Mouse (Mus musculus) hindbrain, embryonic 10.5 days (tissue): ENCODE measurements around the gene Slc22a18. TPM values are rescaled to one million over a fixed set of nuclear protein-coding genes. Genes with fewer than 3 reads are reported as not detected.

Experiments used
- DNase-seq: peaks from one replicate; pipeline ENCODE4 v3.0.0-alpha.2; 2017; ENCODE audit warnings: low spot score
- H3K27ac ChIP-seq: fragments of 300-500 bp; sonication (generic); 2 replicates; pipeline ENCODE4 v1.5.1; 2016; ENCODE audit warnings: mild to moderate bottlenecking, moderate library complexity
- H3K27me3 ChIP-seq: fragments of 300-500 bp; sonication (generic); 2 replicates; pipeline ENCODE4 v1.6.1; 2016; ENCODE audit warnings: mild to moderate bottlenecking; ENCODE audit not compliant: poor library complexity, insufficient read depth, severe bottlenecking
- H3K36me3 ChIP-seq: fragments of 300-500 bp; sonication (generic); 2 replicates; pipeline ENCODE4 v1.6.1; 2016; ENCODE audit warnings: mild to moderate bottlenecking, moderate library complexity
- H3K4me1 ChIP-seq: fragments of 300-500 bp; sonication (generic); replicated peaks from 2 replicates; pipeline ENCODE4 v1.6.1; 2016; ENCODE audit warnings: mild to moderate bottlenecking
- H3K4me3 ChIP-seq: fragments of 300-500 bp; sonication (generic); 2 replicates; pipeline ENCODE4 v1.5.1; 2016; ENCODE audit warnings: mild to moderate bottlenecking, moderate library complexity
- H3K9me3 ChIP-seq: fragments of 300-500 bp; sonication (generic); 2 replicates; pipeline ENCODE4 v1.6.1; 2016; ENCODE audit warnings: mild to moderate bottlenecking, moderate library complexity
- WGBS: fragments of 180-500 bp; shearing (Covaris S2); methylation state at CpG from one replicate; pipeline ENCODE4 v1.1.7; 2016; 5-methylcytosine and 5-hydroxymethylcytosine counted together
- polyA plus RNA-seq: library from polyadenylated mRNA; unstranded; fragments of >200 nt; fragmentation: Nextera tagmentation; extraction: Ambion mirVana; gene quantifications from 2 replicates; pipeline ENCODE4 v1.2.1, GENCODE M21; 2016

Gene Slc22a18
- polyA plus RNA-seq, 1 experiment from 2014 or later = 0.58 TPM

GRCm38 (mm10) chr7:143467714-143468113, 5.8 kb upstream of the Slc22a18 start:
- DNase-seq = no peak
- WGBS = 13% methylated on average over 6 of the region's 6 CpGs
- H3K9me3 ChIP-seq = peaks cover 14% of the 10 kb centered on the region; the same call in 1 of the 2 replicates
- peak overlapping the region; percentile 40; the same call in 1 of the 2 replicates for H3K27ac ChIP-seq
- no peak overlapping the region for H3K4me3 ChIP-seq
- peaks cover 48% of the 10 kb centered on the region for H3K4me1 ChIP-seq
- H3K36me3 ChIP-seq = no peaks in the 10 kb centered on the region
- peaks cover 51% of the 10 kb centered on the region for H3K27me3 ChIP-seq

DNA sequence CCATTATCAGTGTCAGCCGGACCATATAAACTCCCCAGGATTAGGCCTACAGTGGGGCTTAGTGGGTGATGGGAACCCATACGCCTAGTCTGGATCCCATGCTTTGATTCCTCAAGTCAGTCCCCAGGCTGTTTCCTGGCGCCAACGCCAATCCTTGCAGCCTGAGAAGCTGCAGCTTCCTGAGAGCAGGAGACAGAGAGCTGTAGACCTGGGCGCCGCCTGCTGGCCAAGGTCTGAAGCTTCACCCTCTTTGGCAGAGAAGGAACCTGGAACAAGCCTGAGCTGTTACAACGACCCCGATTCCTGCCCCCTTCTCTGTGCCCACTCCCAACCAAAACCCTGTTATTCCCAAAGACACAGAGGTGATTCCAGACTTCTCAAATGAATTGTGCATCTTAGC, 3.6 kb upstream of the Slc22a18 start:
- H3K9me3 ChIP-seq = peaks cover 2% of the 10 kb centered on the region; the same call in 1 of the 2 replicates
- no peak overlapping the region for H3K4me3 ChIP-seq
- peaks cover 37% of the 10 kb centered on the region for H3K27me3 ChIP-seq
- H3K36me3 ChIP-seq = no peaks in the 10 kb centered on the region
- H3K4me1 ChIP-seq = peaks cover 42% of the 10 kb centered on the region
- WGBS = 22% methylated on average over 8 of the region's 8 CpGs
- peak; percentile 81 for DNase-seq
- no peak overlapping the region for H3K27ac ChIP-seq

DNA sequence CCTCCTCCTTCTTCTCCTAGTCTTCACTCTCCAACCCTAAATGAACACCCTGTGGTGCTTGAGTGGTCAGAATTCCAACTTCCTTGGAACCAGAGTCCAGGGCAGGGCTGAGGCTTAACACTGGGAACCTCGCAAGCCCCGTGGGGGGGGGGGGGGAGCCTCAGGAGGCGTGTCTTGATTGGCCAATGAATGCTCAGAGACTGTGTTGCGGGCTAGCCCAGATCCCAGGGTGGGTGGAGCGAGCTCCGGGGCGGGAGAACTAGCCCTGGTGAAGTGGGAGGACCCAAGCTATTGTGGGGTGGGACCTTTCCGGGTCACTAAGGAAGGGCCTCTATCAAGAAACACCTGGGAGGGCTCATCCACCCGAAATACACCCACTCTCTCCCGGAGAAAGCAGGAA, 1.3 kb downstream of the Slc22a18 start:
- Histone ChIP-seq H3K36me3 (no peaks in the 10 kb centered on the region), H3K4me3 (no peak overlapping the region), H3K9me3 (no peaks in the 10 kb centered on the region), H3K27ac (no peak overlapping the region), H3K4me1 (peaks cover 11% of the 10 kb centered on the region), H3K27me3 (peaks cover 22% of the 10 kb centered on the region)
- DNase-seq = no peak
- 41% methylated on average over 10 of the region's 10 CpGs for WGBS

GRCm38 (mm10) chr7:143475876-143476275, 2.3 kb downstream of the Slc22a18 start:
- Histone ChIP-seq H3K27ac (no peak overlapping the region), H3K9me3 (no peaks in the 10 kb centered on the region), H3K36me3 (no peaks in the 10 kb centered on the region), H3K4me1 (peaks cover 15% of the 10 kb centered on the region), H3K4me3 (no peak overlapping the region), H3K27me3 (peaks cover 24% of the 10 kb centered on the region)
- WGBS = 73% methylated on average over 11 of the region's 11 CpGs
- no peak for DNase-seq

DNA sequence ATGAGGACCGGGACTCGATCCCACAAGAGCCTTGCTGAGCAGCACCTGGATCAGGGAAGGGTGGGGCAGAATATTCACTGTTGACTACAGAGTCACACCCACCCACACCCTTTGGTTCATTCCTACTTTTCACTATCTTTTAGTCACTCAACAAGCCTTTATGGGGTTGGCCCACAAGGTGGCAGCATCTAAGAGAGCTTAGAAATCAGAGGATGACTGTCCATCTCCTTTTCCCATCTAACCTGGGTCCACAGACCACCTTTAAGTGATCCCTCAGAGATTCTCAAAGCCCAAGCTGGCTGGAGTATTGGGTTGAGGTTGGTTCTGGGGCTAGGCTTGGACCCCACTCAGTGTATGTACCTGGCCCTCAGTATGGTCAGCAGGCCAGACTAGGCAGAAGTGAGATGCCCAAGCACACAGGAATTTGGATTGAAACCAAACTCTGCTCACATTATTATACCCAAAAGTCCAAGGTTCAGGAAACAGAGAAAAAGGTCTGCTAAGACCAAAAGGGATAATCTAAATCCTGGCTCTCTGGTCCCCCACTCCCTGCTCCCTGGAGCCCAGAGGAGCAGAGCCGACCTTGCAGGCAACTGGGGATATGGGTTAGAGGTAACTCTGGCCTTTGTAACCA, 3.3 kb downstream of the Slc22a18 start:
- Histone ChIP-seq H3K4me3 (no peak overlapping the region), H3K9me3 (no peaks in the 10 kb centered on the region), H3K27ac (no peak overlapping the region), H3K36me3 (no peaks in the 10 kb centered on the region), H3K27me3 (peaks cover 30% of the 10 kb centered on the region), H3K4me1 (peaks cover 15% of the 10 kb centered on the region)
- no peak for DNase-seq
- 92% methylated on average over 3 of the region's 3 CpGs for WGBS

GRCm38 (mm10) chr7:143477800-143478199, 4.3 kb downstream of the Slc22a18 start:
- H3K27ac ChIP-seq = no peak overlapping the region
- 90% methylated on average over 5 of the region's 5 CpGs for WGBS
- no peak overlapping the region for H3K4me3 ChIP-seq
- no peaks in the 10 kb centered on the region for H3K36me3 ChIP-seq
- H3K27me3 ChIP-seq = peaks cover 36% of the 10 kb centered on the region
- H3K9me3 ChIP-seq = no peaks in the 10 kb centered on the region
- DNase-seq = no peak
- peaks cover 21% of the 10 kb centered on the region for H3K4me1 ChIP-seq

- H3K9me3 ChIP-seq = no peaks in the 10 kb centered on the region
- WGBS = 29% methylated on average over 13 of the region's 13 CpGs
- H3K36me3 ChIP-seq = no peaks in the 10 kb centered on the region
- H3K27me3 ChIP-seq = peaks cover 37% of the 10 kb centered on the region
- DNase-seq = peak; percentile 45
- no peak overlapping the region for H3K4me3 ChIP-seq
- peaks cover 17% of the 10 kb centered on the region for H3K4me1 ChIP-seq
- no peak overlapping the region for H3K27ac ChIP-seq
Measured at GRCm38 (mm10) chr7:143480498-143480897, 7.0 kb downstream of the Slc22a18 start.

DNA sequence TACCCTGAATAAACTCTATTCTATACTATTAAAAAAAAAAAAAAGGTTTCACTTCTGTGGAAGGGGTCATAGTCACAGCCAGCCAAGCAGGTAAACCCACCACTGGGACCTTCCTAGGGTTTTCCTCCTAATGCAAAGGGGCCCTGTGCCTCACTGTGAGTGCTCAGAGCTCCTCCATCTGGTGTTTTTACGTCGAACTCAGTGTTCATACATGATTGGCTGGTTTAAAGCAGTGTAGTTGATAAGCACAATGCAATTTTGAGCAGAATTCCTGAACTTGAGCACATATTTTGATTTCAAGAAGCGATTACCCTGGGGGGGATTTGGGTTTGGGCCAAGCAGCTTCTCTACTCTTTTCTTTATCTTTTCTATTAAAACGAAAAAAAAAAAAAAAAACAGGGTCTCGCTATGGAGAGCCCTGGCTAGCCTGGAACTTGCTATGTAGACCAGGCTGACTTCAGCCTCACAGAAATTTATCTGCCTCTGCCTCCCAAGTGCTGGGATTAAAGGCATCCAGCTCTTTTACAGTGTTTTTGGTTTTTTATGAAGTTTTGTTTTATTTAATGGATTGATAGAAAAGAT, 8.4 kb downstream of the Slc22a18 start:
- 59% methylated on average over 5 of the region's 5 CpGs for WGBS
- no peaks in the 10 kb centered on the region for H3K9me3 ChIP-seq
- peaks cover 17% of the 10 kb centered on the region for H3K4me1 ChIP-seq
- no peaks in the 10 kb centered on the region for H3K36me3 ChIP-seq
- no peak overlapping the region for H3K4me3 ChIP-seq
- H3K27ac ChIP-seq = no peak overlapping the region
- peaks cover 37% of the 10 kb centered on the region for H3K27me3 ChIP-seq
- no peak for DNase-seq

- no peaks in the 10 kb centered on the region for H3K9me3 ChIP-seq
- WGBS = 16% methylated on average over 6 of the region's 6 CpGs
- H3K4me1 ChIP-seq = peaks cover 17% of the 10 kb centered on the region
- H3K27ac ChIP-seq = peak overlapping the region; percentile 56
- no peaks in the 10 kb centered on the region for H3K36me3 ChIP-seq
- DNase-seq = no peak
- no peak overlapping the region for H3K4me3 ChIP-seq
- peaks cover 32% of the 10 kb centered on the region for H3K27me3 ChIP-seq
Measured at GRCm38 (mm10) chr7:143482541-143482940, 9.0 kb downstream of the Slc22a18 start.

DNA sequence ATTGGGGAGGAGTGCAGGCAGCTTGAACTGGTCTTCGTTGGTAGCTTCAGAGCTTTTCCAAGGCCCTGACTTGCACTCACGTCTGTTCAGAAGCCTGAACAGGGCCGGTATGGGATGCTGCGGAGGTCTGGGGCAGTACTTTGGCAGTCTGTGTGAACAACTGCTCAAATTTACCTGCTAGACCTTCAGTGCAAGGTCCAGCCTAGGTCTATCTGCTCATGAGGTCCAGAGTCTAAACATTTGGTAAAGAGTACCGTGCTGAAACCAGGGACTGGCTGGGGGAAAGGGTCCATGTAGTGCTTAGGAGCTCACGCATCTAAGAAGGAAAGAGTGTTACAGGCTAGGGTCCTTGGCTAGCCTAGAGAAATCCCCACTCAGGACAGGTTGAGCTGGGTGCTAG, 16.2 kb downstream of the Slc22a18 start:
- Histone ChIP-seq H3K9me3 (no peaks in the 10 kb centered on the region), H3K27ac (no peak overlapping the region), H3K27me3 (peaks cover 26% of the 10 kb centered on the region), H3K4me1 (peaks cover 6% of the 10 kb centered on the region; the same call in 1 of the 2 replicates), H3K4me3 (no peak overlapping the region), H3K36me3 (no peaks in the 10 kb centered on the region)
- WGBS = 85% methylated on average over 6 of the region's 6 CpGs
- DNase-seq = no peak

- Histone ChIP-seq H3K27ac (no peak overlapping the region), H3K9me3 (no peaks in the 10 kb centered on the region), H3K4me3 (no peak overlapping the region), H3K27me3 (peaks cover 27% of the 10 kb centered on the region), H3K36me3 (no peaks in the 10 kb centered on the region), H3K4me1 (peaks cover 6% of the 10 kb centered on the region; the same call in 1 of the 2 replicates)
- 90% methylated on average over 6 of the region's 6 CpGs for WGBS
- no peak for DNase-seq
Measured at GRCm38 (mm10) chr7:143493616-143494126, 20.1 kb downstream of the Slc22a18 start.

GRCm38 (mm10) chr7:143495104-143495961, 21.8 kb downstream of the Slc22a18 start:
- no peak overlapping the region for H3K27ac ChIP-seq
- no peaks in the 10 kb centered on the region for H3K36me3 ChIP-seq
- no peak overlapping the region for H3K4me3 ChIP-seq
- peaks cover 4% of the 10 kb centered on the region; the same call in 1 of the 2 replicates for H3K4me1 ChIP-seq
- H3K9me3 ChIP-seq = no peaks in the 10 kb centered on the region
- 84% methylated on average over 8 of the region's 8 CpGs for WGBS
- peaks cover 35% of the 10 kb centered on the region for H3K27me3 ChIP-seq
- DNase-seq = no peak

- WGBS = 88% methylated on average over 4 of the region's 4 CpGs
- H3K27ac ChIP-seq = no peak overlapping the region
- no peaks in the 10 kb centered on the region for H3K36me3 ChIP-seq
- H3K27me3 ChIP-seq = peaks cover 55% of the 10 kb centered on the region
- H3K9me3 ChIP-seq = no peaks in the 10 kb centered on the region
- no peak for DNase-seq
- peaks cover 19% of the 10 kb centered on the region for H3K4me1 ChIP-seq
- no peak overlapping the region for H3K4me3 ChIP-seq
Measured at GRCm38 (mm10) chr7:143498584-143498983, 25.0 kb downstream of the Slc22a18 start.
